Mouse (Mus musculus): Measurements from ENCODE around the gene Ptprg.

The Ptprg gene

GRCm38 (mm10) chr14:12139643-12140481 is 586.5 kb downstream of the Ptprg start:
- peak; percentile 77 for DNase-seq (ENCODE audit: low read depth, low spot score)

- no peak for DNase-seq (ENCODE audit: low read depth, low spot score)
Observed at GRCm38 (mm10) chr14:12143941-12144485, 590.7 kb downstream of the Ptprg start.

- no peak for DNase-seq (ENCODE audit: low read depth, low spot score)
Observed at GRCm38 (mm10) chr14:12145919-12146318, 592.6 kb downstream of the Ptprg start.

GRCm38 (mm10) chr14:12149529-12149928 is 596.2 kb downstream of the Ptprg start:
- no peak for DNase-seq (ENCODE audit: low read depth, low spot score)

GRCm38 (mm10) chr14:12151927-12152326 is 598.6 kb downstream of the Ptprg start:
- DNase-seq (ENCODE audit: low read depth, low spot score): peak; percentile 63

GRCm38 (mm10) chr14:12152748-12153147 is 599.4 kb downstream of the Ptprg start:
- DNase-seq (ENCODE audit: low read depth, low spot score): no peak

GRCm38 (mm10) chr14:12153599-12153998 is 600.3 kb downstream of the Ptprg start:
- DNase-seq (ENCODE audit: low read depth, low spot score): no peak

GRCm38 (mm10) chr14:12161738-12162310 is 608.5 kb downstream of the Ptprg start:
- no peak for DNase-seq (ENCODE audit: low read depth, low spot score)

GRCm38 (mm10) chr14:12162331-12162854 is 609.1 kb downstream of the Ptprg start:
- DNase-seq (ENCODE audit: low read depth, low spot score): no peak

- DNase-seq (ENCODE audit: low read depth, low spot score): no peak
Observed at GRCm38 (mm10) chr14:12163196-12163595, 609.9 kb downstream of the Ptprg start.

GRCm38 (mm10) chr14:12167215-12167614 is 613.9 kb downstream of the Ptprg start:
- no peak for DNase-seq (ENCODE audit: low read depth, low spot score)

- no peak for DNase-seq (ENCODE audit: low read depth, low spot score)
Observed at GRCm38 (mm10) chr14:12167651-12168050, 614.3 kb downstream of the Ptprg start.

GRCm38 (mm10) chr14:12177436-12177835 is 624.1 kb downstream of the Ptprg start:
- DNase-seq (ENCODE audit: low read depth, low spot score): no peak

GRCm38 (mm10) chr14:12178645-12179044 is 625.3 kb downstream of the Ptprg start:
- DNase-seq (ENCODE audit: low read depth, low spot score): no peak

- DNase-seq (ENCODE audit: low read depth, low spot score): no peak
Observed at GRCm38 (mm10) chr14:12180116-12180515, 626.8 kb downstream of the Ptprg start.

GRCm38 (mm10) chr14:12185040-12185439 is 631.7 kb downstream of the Ptprg start:
- no peak for DNase-seq (ENCODE audit: low read depth, low spot score)

- peak; percentile 20 for DNase-seq (ENCODE audit: low read depth, low spot score)
Observed at GRCm38 (mm10) chr14:12188352-12188751, 635.0 kb downstream of the Ptprg start.

GRCm38 (mm10) chr14:12189266-12189665 is 635.9 kb downstream of the Ptprg start:
- no peak for DNase-seq (ENCODE audit: low read depth, low spot score)

GRCm38 (mm10) chr14:12189717-12190600 is 636.6 kb downstream of the Ptprg start:
- DNase-seq (ENCODE audit: low read depth, low spot score): peak; percentile 39

- DNase-seq (ENCODE audit: low read depth, low spot score): no peak
Observed at GRCm38 (mm10) chr14:12191076-12191475, 637.7 kb downstream of the Ptprg start.

- no peak for DNase-seq (ENCODE audit: low read depth, low spot score)
Observed at GRCm38 (mm10) chr14:12198735-12199134, 645.4 kb downstream of the Ptprg start.
